Mouse (Mus musculus) layer of hippocampus, adult 8-10 months (tissue): Measurements from ENCODE around the gene Tdrd7. TPM values are rescaled to one million over a fixed set of nuclear protein-coding genes. Genes with fewer than 3 reads are reported as not detected.
A peak's percentile ranks its signal among the peaks of the same experiment; 100 is the strongest.

Source experiments
- DNase-seq, 2 experiments: peaks; one replicate each; pipeline ENCODE4 v3.0.0; 2022; ENCODE audit warnings: low spot score in 2 of 2
- total RNA-seq, 4 experiments: library from RNA; stranded (reverse); gene quantifications; 2 replicates each; pipeline ENCODE4 v1.2.4; 2022

The Tdrd7 gene
- total RNA-seq, 4 experiments from 2014 or later, result 28.0 to 31.6 (median 29.1) TPM

DNA sequence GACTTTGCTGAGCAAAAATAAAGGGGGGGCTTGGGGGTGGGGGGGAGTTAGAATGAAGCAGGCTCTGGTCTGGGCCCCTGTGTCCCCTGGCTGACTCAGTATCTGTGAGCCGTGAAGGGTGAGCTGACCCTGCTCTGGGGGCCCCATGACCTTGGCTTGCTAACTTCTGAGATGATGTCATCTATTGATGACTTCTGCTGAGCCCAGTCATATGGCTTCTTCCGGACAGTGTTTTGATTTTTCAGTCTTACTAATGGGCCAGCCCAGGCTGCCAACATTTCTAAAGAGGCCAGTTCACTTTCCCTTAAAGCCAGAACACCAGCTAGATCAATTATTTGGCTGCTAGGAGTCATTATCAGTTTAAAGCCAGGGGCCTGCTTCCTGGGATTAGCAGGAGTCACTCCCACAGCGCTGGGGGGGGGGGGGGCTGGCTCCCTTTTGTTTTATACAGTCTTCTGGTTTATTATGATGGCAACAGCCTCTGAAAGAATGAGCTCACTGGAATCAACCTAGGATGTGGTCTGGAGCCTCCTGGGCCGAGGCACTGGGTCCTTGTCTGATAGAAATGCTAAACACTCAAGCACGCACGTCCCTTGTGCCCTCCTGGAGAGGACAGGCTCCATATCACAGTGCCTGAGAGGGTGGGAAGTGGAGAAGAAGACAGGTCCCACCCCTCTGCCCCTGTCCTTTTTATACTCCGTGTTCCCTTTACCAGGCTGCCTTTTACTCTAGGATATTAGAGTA is 76.8 kb downstream of the Tdrd7 start:
- no peak for DNase-seq

DNA sequence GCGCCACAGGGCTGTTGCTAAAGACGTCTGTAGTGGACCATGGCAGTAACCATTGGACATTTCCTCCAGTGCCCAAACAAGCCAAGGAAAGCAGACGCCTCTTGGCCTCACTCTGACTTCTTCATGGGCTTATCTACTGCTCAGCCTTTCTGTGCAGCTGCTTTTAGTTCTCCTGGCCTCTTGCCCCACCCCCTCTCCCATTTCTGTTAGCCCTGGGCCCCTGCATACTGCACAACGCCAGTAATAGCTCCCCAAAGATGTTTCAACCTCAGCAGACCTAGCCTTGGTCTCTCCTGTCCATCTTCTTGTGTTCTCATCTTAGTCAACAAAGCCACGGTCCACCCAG is 77.3 kb downstream of the Tdrd7 start:
- no peak for DNase-seq

DNA sequence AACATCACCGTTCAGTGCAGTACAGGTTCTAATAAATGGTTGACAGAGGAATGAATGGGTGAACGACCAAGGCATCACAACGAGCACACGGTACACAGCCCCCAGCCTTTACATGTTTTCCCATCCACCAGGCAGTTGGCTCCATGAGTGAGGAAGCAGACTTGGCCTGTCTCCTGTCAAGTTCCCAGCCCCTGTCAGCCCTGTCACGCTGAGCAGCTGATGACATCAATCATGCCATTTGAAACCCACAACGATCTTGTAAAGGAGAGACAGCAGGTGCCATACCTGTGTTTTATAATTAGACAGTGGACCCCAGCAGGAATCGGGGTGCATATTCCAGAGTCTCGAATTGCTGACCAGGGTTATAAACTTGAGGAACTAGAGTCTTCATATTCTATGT is 78.2 kb downstream of the Tdrd7 start:
- DNase-seq, result no peak

GRCm38 (mm10) chr4:46047971-46048370 is 82.8 kb downstream of the Tdrd7 start:
- DNase-seq, result no peak

- DNase-seq, result no peak
These were observed 83.3 kb downstream of the Tdrd7 start for GRCm38 (mm10) chr4:46048418-46048817.

GRCm38 (mm10) chr4:46053323-46054107 is 88.4 kb downstream of the Tdrd7 start:
- no peak for DNase-seq

DNA sequence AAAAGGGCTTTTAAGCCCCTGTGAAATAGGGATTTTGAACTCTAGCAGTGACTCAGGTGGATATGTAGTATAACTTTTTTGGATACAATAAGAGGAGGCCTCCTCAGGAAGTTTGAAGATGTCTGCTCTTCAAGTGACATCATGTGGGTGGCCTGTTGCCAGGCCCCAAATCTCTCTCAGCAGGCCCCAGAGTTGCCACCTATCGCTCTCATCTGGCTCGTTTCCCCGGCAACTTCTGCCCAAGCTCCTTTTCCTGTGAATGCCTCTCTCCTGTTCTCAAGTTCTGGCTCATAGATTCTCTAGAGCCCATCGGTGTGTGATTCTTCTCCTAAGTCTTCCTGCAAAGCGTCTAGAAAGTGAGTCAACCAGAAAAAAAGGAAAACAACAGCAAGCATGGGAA is 91.0 kb downstream of the Tdrd7 start:
- no peak for DNase-seq

- peak; percentile 89 to 94 for DNase-seq
These were observed 96.3 kb downstream of the Tdrd7 start for GRCm38 (mm10) chr4:46061259-46061962.

DNA sequence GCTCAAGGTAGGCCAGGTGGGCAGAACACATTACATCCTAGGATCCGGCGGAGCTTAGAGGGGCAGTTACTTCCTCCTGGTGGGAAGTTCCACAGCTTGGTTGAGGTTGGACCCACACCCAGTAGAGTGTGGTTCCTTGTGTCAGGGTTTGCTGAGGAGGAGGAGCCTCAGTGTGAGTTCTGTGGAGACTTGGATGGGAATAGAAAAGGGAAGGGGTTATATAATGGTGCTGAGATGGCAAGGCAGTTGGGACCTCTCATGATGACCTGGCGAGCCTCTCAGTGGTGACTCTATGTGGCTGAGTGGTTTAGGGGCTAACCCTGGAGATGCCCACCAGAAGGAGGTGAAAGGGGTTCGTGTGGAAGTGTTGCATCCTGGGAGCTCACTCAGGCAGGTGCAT is 98.7 kb downstream of the Tdrd7 start:
- no peak for DNase-seq

DNA sequence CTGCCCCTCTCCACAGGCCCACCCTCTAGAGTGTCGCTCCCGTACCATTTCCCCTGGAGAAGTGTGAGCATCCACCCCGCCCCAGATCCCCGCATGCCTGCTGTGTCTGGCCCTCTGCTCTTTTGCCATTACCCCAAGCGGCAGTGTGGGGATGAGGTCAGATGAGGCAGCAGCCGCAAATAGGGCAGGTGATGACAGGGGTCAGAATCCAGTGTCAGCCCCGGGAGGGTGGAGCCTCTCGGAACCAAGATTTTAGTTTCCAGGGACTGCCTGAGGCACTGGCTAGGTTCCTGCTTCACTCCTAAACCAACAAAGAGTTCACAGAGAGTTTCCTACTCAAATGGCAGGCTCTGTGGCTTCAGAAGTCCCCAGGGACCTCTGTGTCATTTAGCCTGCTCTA is 99.1 kb downstream of the Tdrd7 start:
- no peak for DNase-seq

DNA sequence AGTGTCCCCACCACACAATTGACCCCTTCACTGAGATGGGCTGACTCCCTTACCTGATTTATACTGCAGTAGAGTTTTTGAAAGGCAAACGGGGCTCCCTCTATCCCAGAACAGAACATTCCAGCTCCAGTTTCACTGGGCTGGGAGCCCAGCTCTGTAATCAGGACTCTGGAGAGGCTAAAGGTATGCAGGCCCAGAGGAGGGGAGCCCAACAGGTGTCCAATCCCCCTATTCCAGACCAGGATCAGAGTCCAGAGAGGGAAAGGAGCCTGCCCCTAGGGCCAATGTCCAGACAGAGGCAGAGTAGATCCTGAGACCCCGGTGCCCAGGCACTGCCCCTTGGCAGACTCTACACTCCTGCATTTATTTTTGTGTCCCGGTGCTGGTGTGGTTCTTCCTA is 99.8 kb downstream of the Tdrd7 start:
- no peak for DNase-seq

- DNase-seq, result no peak
These were observed 100.7 kb downstream of the Tdrd7 start for GRCm38 (mm10) chr4:46065695-46066340.

GRCm38 (mm10) chr4:46068060-46068459 is 102.9 kb downstream of the Tdrd7 start:
- no peak for DNase-seq

DNA sequence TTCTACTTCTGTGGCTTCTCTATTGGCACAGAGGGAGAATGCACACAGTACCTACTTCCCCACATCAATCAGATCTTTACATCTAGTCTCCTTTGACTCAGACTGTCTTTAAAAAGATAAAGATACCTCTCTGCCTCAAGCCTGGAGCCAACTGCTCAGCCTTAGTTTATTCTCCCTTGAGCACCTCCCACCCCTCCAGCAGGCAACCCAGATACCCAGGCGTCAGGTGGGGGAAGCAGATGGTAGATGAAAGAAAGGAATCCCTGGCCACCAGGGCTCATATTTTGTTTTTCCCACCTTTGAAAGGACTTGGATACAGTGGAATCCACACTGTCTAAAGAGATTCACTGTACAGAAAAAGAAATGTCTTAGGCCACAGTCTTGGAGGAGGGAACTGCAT is 103.4 kb downstream of the Tdrd7 start:
- DNase-seq, result no peak

- no peak for DNase-seq
These were observed 104.8 kb downstream of the Tdrd7 start for GRCm38 (mm10) chr4:46069851-46070482.

DNA sequence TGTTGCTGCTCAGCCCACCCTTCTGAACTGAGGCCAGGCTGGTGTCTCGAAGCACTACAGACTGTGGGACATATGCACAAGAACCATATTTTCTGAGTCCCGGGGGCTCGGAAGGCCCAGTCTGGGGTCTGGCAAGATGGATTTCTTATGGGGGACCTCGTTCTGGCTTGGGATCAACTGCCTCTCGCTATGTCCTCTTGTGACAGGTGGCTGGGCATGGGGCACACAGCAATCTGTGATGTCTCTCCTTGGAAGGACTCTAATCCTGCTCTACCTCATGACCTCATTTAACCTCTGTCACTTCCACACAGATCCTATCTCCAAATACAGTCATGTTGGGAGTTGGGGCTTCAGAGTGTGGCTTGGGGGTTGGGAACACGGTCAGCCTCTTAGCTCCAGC is 107.5 kb downstream of the Tdrd7 start:
- no peak for DNase-seq

DNA sequence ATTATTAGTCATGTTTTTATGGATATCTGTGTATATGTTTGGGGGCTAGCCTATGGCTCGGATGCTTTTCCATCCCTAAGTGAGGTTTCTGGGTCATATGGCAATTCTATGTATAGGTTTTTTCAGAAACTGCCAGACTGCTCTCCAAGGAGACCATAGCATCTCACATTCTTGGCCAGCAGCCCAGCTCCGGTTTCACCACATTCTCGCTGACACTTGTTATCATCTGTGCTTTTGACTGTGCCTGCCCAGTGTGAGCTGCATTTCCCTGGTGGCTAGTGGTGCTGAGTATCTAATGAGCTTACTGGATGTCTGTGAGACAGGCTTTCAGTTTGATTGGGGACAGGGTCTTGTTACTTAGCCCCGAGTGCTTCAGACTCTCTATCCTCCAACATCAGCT is 108.6 kb downstream of the Tdrd7 start:
- peak in 1 of 2 experiments; percentile 43 for DNase-seq

GRCm38 (mm10) chr4:46075664-46076063 is 110.5 kb downstream of the Tdrd7 start:
- DNase-seq, result no peak

DNA sequence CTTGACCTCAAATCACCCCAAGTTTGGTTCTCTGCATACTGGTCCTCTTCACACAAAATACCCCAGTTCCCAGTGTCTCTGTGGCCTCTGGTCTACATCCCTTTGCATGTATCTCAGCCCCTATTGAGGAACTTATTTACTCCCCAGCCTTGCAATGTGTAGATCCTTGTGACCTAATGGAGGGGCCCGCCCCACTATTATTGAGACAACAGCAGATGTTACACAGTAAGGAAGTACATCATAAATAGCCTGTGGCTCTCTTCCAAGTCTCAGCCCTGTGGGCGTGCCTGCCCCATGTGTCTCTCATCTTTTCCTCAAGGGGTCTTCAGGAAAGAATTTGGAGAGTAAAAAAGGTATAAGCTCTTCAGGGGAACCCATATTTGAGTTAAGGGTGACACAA is 111.8 kb downstream of the Tdrd7 start:
- no peak for DNase-seq

DNA sequence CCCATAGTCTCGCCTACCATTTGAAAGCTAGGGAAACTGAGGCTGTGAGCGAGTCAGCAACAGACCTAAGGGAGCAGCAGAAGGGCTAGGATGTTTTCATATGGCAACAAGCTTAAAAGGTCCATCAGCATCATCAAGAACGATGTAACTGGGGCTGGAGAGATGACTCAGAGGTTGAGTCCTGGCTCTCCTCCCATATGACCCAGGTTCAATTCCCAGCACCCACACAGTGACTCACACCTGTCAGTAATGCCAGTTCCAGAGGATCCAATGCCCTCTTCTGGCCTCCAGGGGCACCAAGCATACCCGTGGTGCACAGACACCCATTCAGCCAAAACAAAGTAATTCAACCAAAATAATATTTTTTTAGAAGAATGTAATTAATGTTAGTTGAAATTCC is 115.1 kb downstream of the Tdrd7 start:
- no peak for DNase-seq

GRCm38 (mm10) chr4:46082555-46082954 is 117.4 kb downstream of the Tdrd7 start:
- DNase-seq, result no peak
